Mouse (Mus musculus) brain, embryonic 18.5 days (tissue): ENCODE measurements around the gene Fgfr1op.
"Not testable (repeated sequence)": the region's sequence is repeated elsewhere in the genome, so short reads cannot be mapped to it uniquely, and the experiment has no call there.

ENCODE experiments used
- DNase-seq: peaks from one replicate; pipeline ENCODE4 v3.0.0-alpha.2; 2012; ENCODE audit warnings: low read depth, low spot score

Gene Fgfr1op

GRCm38 (mm10) chr17:8164701-8165607, at the start of gene Fgfr1op:
Fgfr1op (plus strand) TSS chr17:8165501.
- not testable (repeated sequence) for DNase-seq

GRCm38 (mm10) chr17:8116378-8116777, 48.9 kb upstream of the Fgfr1op start:
- DNase-seq: not testable (repeated sequence)

DNA sequence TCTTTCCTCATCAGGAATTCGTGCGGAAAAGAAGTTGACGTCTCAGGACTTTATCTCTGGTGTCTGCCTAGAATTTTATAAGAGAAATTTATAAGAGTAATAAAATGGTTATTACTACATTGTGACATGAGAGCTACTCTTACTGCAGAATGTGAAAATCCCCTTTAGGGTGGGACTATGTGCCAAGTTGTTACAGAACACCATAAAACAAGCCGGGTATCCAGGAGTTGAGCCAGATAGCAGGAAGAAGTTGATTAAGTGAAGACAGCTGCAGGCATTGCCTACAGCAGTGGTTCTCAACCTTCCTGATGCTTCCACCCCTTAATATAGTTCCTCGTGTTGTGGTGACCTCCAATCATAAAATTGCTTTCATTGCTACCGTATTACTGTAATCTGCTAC, 48.4 kb upstream of the Fgfr1op start:
- not testable (repeated sequence) for DNase-seq

GRCm38 (mm10) chr17:8122974-8123373, 42.3 kb upstream of the Fgfr1op start:
- not testable (repeated sequence) for DNase-seq

DNA sequence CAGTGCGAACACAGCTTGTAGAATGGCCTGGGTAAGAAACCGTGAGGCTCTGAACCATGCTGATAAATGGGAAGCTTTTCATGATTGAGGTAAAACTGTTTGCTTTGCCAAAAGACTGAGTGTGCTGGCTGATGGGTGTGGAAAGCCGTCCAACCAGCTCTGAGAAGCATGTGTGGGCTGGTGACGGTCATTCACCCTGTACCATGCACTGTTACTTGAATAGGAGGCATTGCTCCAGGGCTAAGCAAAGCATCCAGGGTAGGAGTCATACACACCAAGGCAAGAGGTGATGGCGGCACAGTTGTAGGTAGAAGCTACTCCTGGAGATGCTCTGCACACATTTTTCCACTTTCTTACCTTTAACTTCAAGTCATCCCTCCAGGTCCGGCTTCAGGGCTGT, 40.7 kb upstream of the Fgfr1op start:
- not testable (repeated sequence) for DNase-seq

GRCm38 (mm10) chr17:8128326-8128993, 36.8 kb upstream of the Fgfr1op start:
- not testable (repeated sequence) for DNase-seq

- DNase-seq: not testable (repeated sequence)
These were observed 35.7 kb upstream of the Fgfr1op start for GRCm38 (mm10) chr17:8129578-8129977.

GRCm38 (mm10) chr17:8130849-8131248, 34.5 kb upstream of the Fgfr1op start:
- not testable (repeated sequence) for DNase-seq

DNA sequence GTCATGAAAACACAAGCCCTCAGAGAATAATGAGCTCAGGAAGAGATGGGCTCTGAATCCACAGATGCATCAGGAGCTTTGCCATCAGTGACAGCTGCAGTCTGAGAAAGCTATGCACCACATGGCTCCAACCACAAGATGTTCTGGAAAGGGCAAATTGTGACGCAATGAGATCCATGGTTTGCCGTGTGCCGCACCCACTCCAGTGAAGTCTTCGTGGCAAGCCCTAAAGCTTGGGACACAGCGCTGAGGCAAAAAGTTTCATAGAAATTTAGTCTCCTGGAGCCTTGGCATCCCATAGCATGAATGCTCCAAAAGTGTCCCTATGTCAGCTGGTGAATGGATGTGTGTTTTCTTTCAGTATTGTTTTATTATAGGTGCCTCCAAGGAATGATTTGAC, 27.2 kb upstream of the Fgfr1op start:
- DNase-seq: not testable (repeated sequence)

GRCm38 (mm10) chr17:8140210-8140609, 25.1 kb upstream of the Fgfr1op start:
- DNase-seq: not testable (repeated sequence)

DNA sequence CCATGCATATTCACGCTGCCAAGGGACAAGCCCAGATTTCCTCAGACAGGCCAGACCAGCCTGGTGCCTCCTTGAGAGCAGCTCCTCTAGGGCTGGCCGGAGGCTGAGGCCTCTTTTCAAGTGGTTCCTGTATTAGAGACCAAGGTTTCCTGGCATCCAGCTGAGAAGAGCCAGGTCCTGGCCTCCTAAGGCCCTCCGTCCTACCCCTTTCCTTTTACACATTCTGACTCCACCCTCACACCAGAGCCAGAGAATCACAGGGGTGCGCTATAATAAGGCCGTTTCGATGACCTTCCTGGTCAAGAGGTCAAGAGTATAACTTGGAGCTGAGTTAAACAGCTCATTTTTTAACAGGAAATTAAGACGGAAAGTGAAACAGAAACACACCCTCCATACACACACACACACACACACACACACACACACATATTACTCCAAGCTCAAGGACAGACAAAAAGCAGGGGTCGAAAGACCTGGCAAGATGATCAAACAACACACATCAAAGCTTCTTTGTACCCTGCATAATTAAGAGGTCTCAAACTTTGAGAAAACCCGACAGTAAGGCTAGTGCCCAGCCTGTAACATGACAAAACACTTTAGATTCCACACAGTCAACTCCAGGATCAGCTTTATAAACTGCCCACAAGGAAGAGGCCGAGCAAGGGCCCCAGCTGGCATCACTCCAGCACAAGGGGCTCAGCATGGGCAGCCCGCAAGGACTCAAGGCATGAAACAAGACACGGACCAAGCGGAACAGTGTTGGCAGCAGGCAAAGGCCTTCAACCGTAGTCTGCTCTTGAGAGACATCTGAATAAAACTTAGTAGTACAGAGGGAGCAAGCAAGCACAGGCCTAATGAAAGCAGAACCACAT, 21.3 kb upstream of the Fgfr1op start:
- not testable (repeated sequence) for DNase-seq

GRCm38 (mm10) chr17:8146931-8147330, 18.4 kb upstream of the Fgfr1op start:
- DNase-seq: not testable (repeated sequence)

- DNase-seq: not testable (repeated sequence)
These were observed 17.6 kb upstream of the Fgfr1op start, which contains the start of the genes Gm49673 and Rnaset2a for GRCm38 (mm10) chr17:8147439-8148316. Gm49673 (minus strand) TSS chr17:8147788. Rnaset2a (minus strand) TSS chr17:8148097.

GRCm38 (mm10) chr17:8155010-8155409, 10.3 kb upstream of the Fgfr1op start:
- not testable (repeated sequence) for DNase-seq

- DNase-seq: not testable (repeated sequence)
These were observed 9.3 kb upstream of the Fgfr1op start for GRCm38 (mm10) chr17:8155982-8156381.

DNA sequence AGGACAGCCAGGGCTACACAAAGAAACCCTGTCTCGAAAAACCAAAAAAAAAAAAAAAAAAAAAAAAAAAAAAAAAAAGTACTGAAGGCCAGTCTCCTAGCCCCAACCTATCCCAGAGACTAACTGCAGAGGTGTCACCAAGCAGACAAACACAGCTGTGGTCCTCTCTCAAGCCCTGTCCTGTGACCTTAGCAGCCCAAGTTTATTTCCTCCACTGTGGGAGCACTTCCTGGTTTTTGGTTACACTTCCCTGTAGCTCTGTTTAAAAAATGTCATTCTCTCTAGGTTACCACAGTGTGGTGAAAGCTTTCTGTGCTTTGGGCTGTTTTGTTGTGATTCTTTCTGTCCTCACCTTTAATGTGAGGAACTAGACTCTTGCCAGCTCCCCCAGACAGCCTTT, 6.7 kb upstream of the Fgfr1op start:
- DNase-seq: not testable (repeated sequence)

- DNase-seq: not testable (repeated sequence)
These were observed 4.3 kb upstream of the Fgfr1op start for GRCm38 (mm10) chr17:8160969-8161368.

- DNase-seq: not testable (repeated sequence)
These were observed 276 bp downstream of the Fgfr1op start for GRCm38 (mm10) chr17:8165608-8165945.

GRCm38 (mm10) chr17:8165977-8166376, 676 bp downstream of the Fgfr1op start:
- not testable (repeated sequence) for DNase-seq

DNA sequence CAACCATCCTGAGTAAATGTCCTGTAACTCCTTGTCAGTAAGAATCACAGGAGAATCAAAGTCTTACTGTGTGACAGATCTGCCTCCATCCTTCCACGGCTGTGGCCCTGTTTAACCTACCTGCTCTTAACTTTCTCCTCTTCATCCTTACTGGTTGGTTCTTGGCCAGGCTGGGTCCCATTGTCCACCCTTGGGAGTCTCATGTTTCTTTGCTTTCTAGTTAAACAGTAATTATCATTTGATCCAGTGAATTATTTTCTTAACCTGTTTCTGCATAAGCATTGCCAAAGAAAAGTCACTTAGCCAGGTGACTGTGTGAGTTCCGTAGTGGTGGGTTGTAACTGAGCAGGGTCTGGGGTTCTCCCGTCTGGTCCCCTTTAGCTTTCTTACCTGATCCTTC, 1.2 kb downstream of the Fgfr1op start:
- DNase-seq: not testable (repeated sequence)
